Mouse (Mus musculus): ENCODE data around the gene Pde4b.
A peak's percentile ranks its signal among the peaks of the same experiment; 100 is the strongest.

The Pde4b gene

GRCm38 (mm10) chr4:102535886-102536285, 448.5 kb downstream of the Pde4b start:
- no peak for DNase-seq (ENCODE audit: low read depth, low spot score)

GRCm38 (mm10) chr4:102538266-102538665, 450.9 kb downstream of the Pde4b start:
- DNase-seq (ENCODE audit: low read depth, low spot score), result no peak

- DNase-seq (ENCODE audit: low read depth, low spot score), result no peak
Measured at GRCm38 (mm10) chr4:102538793-102539192, 451.4 kb downstream of the Pde4b start.

- DNase-seq (ENCODE audit: low read depth, low spot score), result no peak
Measured at GRCm38 (mm10) chr4:102539598-102540180, 452.3 kb downstream of the Pde4b start.

GRCm38 (mm10) chr4:102542976-102543375, 455.6 kb downstream of the Pde4b start:
- DNase-seq (ENCODE audit: low read depth, low spot score), result no peak

- DNase-seq (ENCODE audit: low read depth, low spot score), result no peak
Measured at GRCm38 (mm10) chr4:102545226-102545625, 457.9 kb downstream of the Pde4b start.

- DNase-seq (ENCODE audit: low read depth, low spot score), result no peak
Measured at GRCm38 (mm10) chr4:102555566-102555965, 468.2 kb downstream of the Pde4b start.

- DNase-seq (ENCODE audit: low read depth, low spot score), result no peak
Measured at GRCm38 (mm10) chr4:102557006-102557405, 469.7 kb downstream of the Pde4b start.

GRCm38 (mm10) chr4:102557508-102558220, 470.3 kb downstream of the Pde4b start:
- DNase-seq (ENCODE audit: low read depth, low spot score), result no peak

GRCm38 (mm10) chr4:102558328-102558727, 471.0 kb downstream of the Pde4b start:
- no peak for DNase-seq (ENCODE audit: low read depth, low spot score)

GRCm38 (mm10) chr4:102560676-102561280, 473.4 kb downstream of the Pde4b start:
- DNase-seq (ENCODE audit: low read depth, low spot score), result no peak

GRCm38 (mm10) chr4:102563273-102563855, 476.0 kb downstream of the Pde4b start:
- no peak for DNase-seq (ENCODE audit: low read depth, low spot score)

GRCm38 (mm10) chr4:102564286-102564685, 476.9 kb downstream of the Pde4b start:
- no peak for DNase-seq (ENCODE audit: low read depth, low spot score)

- DNase-seq (ENCODE audit: low read depth, low spot score), result no peak
Measured at GRCm38 (mm10) chr4:102566421-102566820, 479.1 kb downstream of the Pde4b start.

GRCm38 (mm10) chr4:102567111-102567510, 479.8 kb downstream of the Pde4b start:
- DNase-seq (ENCODE audit: low read depth, low spot score), result no peak

GRCm38 (mm10) chr4:102567676-102568254, 480.4 kb downstream of the Pde4b start:
- DNase-seq (ENCODE audit: low read depth, low spot score), result no peak

GRCm38 (mm10) chr4:102568591-102568990, 481.2 kb downstream of the Pde4b start:
- no peak for DNase-seq (ENCODE audit: low read depth, low spot score)

- DNase-seq (ENCODE audit: low read depth, low spot score), result no peak
Measured at GRCm38 (mm10) chr4:102569101-102569583, 481.8 kb downstream of the Pde4b start.

GRCm38 (mm10) chr4:102569950-102570765, 482.8 kb downstream of the Pde4b start:
- peak; percentile 34 for DNase-seq (ENCODE audit: low read depth, low spot score)

GRCm38 (mm10) chr4:102570766-102571411, 483.5 kb downstream of the Pde4b start:
- peak; percentile 19 for DNase-seq (ENCODE audit: low read depth, low spot score)

- no peak for DNase-seq (ENCODE audit: low read depth, low spot score)
Measured at GRCm38 (mm10) chr4:102572031-102572430, 484.7 kb downstream of the Pde4b start.
